Mouse (Mus musculus) neural tube, embryonic 15.5 days (tissue): Measurements from ENCODE around the gene Ino80b. TPM values are rescaled to one million over a fixed set of nuclear protein-coding genes. Genes with fewer than 3 reads are reported as not detected.

ENCODE experiments used
- ATAC-seq: fragments of 200-750 bp; cut with Nextera tagmentation; 2 replicates; pipeline ENCODE4 v1.8.0; 2017; ENCODE audit warnings: mild to moderate bottlenecking, moderate TSS enrichment, moderate library complexity; ENCODE audit not compliant: low FRiP score
- H3K27ac ChIP-seq: fragments of 300-500 bp; sonication (generic); replicated peaks from 2 replicates; pipeline ENCODE4 v1.5.1; 2015; ENCODE audit warnings: mild to moderate bottlenecking, inconsistent platforms
- H3K27me3 ChIP-seq: fragments of 300-500 bp; sonication (generic); replicated peaks from 2 replicates; pipeline ENCODE4 v1.6.1; 2015; ENCODE audit warnings: inconsistent platforms
- H3K36me3 ChIP-seq: fragments of 300-500 bp; sonication (generic); 2 replicates; pipeline ENCODE4 v1.6.1; 2015; ENCODE audit warnings: inconsistent platforms
- H3K4me1 ChIP-seq: fragments of 300-500 bp; sonication (generic); 2 replicates; pipeline ENCODE4 v1.6.1; 2015; ENCODE audit warnings: inconsistent platforms
- H3K4me2 ChIP-seq: fragments of 300-500 bp; sonication (generic); 2 replicates; pipeline ENCODE4 v1.6.1; 2015; ENCODE audit warnings: inconsistent platforms, mild to moderate bottlenecking, moderate library complexity
- H3K4me3 ChIP-seq: fragments of 300-500 bp; sonication (generic); replicated peaks from 2 replicates; pipeline ENCODE4 v1.5.1; 2015; ENCODE audit warnings: mild to moderate bottlenecking, inconsistent platforms
- H3K9ac ChIP-seq: fragments of 300-500 bp; sonication (generic); replicated peaks from 2 replicates; pipeline ENCODE4 v1.6.1; 2015; ENCODE audit warnings: mild to moderate bottlenecking, inconsistent platforms
- H3K9me3 ChIP-seq: fragments of 300-500 bp; sonication (generic); replicated peaks from 2 replicates; pipeline ENCODE4 v1.6.1; 2016; ENCODE audit warnings: inconsistent platforms
- WGBS: fragments of 180-500 bp; shearing (Covaris S2); methylation state at CpG from one replicate; pipeline ENCODE4 v1.1.7; 2015; ENCODE audit warnings: mixed read lengths; 5-methylcytosine and 5-hydroxymethylcytosine counted together
- polyA plus RNA-seq: library from polyadenylated mRNA; unstranded; fragments of >200 nt; fragmentation: Nextera tagmentation; extraction: Ambion mirVana; gene quantifications from 2 replicates; pipeline ENCODE4 v1.2.1, GENCODE M21; 2015

Gene Ino80b
- polyA plus RNA-seq, 1 experiment from 2014 or later: 12.3 TPM

- no peaks in the 10 kb centered on the region; the same call in 1 of the 2 replicates for H3K27me3 ChIP-seq
- H3K27ac ChIP-seq: no peak overlapping the region
- peaks cover 21% of the 10 kb centered on the region for H3K4me1 ChIP-seq
- H3K36me3 ChIP-seq: no peaks in the 10 kb centered on the region
- H3K4me2 ChIP-seq: no peak overlapping the region
- no peak overlapping the region for H3K9ac ChIP-seq
- H3K9me3 ChIP-seq: no peaks in the 10 kb centered on the region
- WGBS: 92% methylated on average over 5 of the region's 5 CpGs
- no peak overlapping the region for H3K4me3 ChIP-seq
- ATAC-seq: no peak
These were observed 2.2 kb upstream of the Ino80b start for GRCm38 (mm10) chr6:83127419-83127818.

- H3K4me3 ChIP-seq: peak overlapping the region; percentile 72
- peak overlapping the region; percentile 54; the same call in 1 of the 2 replicates for H3K27ac ChIP-seq
- H3K27me3 ChIP-seq: no peaks in the 10 kb centered on the region
- H3K36me3 ChIP-seq: peaks cover 3% of the 10 kb centered on the region; the same call in 1 of the 2 replicates
- H3K4me2 ChIP-seq: peak overlapping the region; percentile 90
- H3K9me3 ChIP-seq: no peaks in the 10 kb centered on the region
- peaks cover 37% of the 10 kb centered on the region for H3K4me1 ChIP-seq
- 0 out of 2 replicates have a peak, but pooled peaks have one; percentile 13 for ATAC-seq
- under 1% methylated on average over 30 of the region's 30 CpGs for WGBS
- H3K9ac ChIP-seq: peak overlapping the region; percentile 55
These were observed 349 bp downstream of the Ino80b start for GRCm38 (mm10) chr6:83124851-83125312.

GRCm38 (mm10) chr6:83122961-83123360 is 2.3 kb downstream of the Ino80b start:
- Histone ChIP-seq H3K4me3 (no peak overlapping the region; the same call in 1 of the 2 replicates), H3K9ac (no peak overlapping the region; the same call in 1 of the 2 replicates), H3K27ac (no peak overlapping the region; the same call in 1 of the 2 replicates), H3K36me3 (peaks cover 19% of the 10 kb centered on the region), H3K27me3 (no peaks in the 10 kb centered on the region), H3K4me1 (peaks cover 49% of the 10 kb centered on the region), H3K9me3 (no peaks in the 10 kb centered on the region), H3K4me2 (peak overlapping the region; percentile 97)
- WGBS: 69% methylated on average over 5 of the region's 5 CpGs
- no peak for ATAC-seq

- ATAC-seq: no peak; the same call in 1 of the 2 replicates
- Histone ChIP-seq H3K4me2 (peak overlapping the region; percentile 97), H3K27ac (peak overlapping the region; percentile 97), H3K4me1 (peaks cover 58% of the 10 kb centered on the region), H3K9ac (peak overlapping the region; percentile 73), H3K9me3 (no peaks in the 10 kb centered on the region), H3K27me3 (no peaks in the 10 kb centered on the region), H3K36me3 (peaks cover 27% of the 10 kb centered on the region), H3K4me3 (peak overlapping the region; percentile 83)
- 3% methylated on average over 40 of the region's 52 CpGs for WGBS
These were observed 3.1 kb downstream of the Ino80b start for GRCm38 (mm10) chr6:83121863-83122710.

GRCm38 (mm10) chr6:83120930-83121862 is 4.0 kb downstream of the Ino80b start, which contains the start of gene Wbp1:
Gene Wbp1 (minus strand): TSS chr6:83121559.
- WGBS: under 1% methylated on average over 38 of the region's 38 CpGs
- Histone ChIP-seq H3K4me1 (peaks cover 66% of the 10 kb centered on the region), H3K27ac (peak within 1 kb of the TSS; percentile 97)

GRCm38 (mm10) chr6:83119734-83120051 is 5.5 kb downstream of the Ino80b start:
- Histone ChIP-seq H3K4me2 (peak overlapping the region; percentile 97), H3K4me1 (peaks cover 73% of the 10 kb centered on the region), H3K9me3 (no peaks in the 10 kb centered on the region), H3K27me3 (no peaks in the 10 kb centered on the region), H3K9ac (peak overlapping the region; percentile 92; the same call in 1 of the 2 replicates), H3K27ac (peak overlapping the region; percentile 97; the same call in 1 of the 2 replicates), H3K36me3 (peaks cover 30% of the 10 kb centered on the region), H3K4me3 (peak overlapping the region; percentile 83)
- no peak for ATAC-seq
- WGBS: 80% methylated on average over 7 of the region's 7 CpGs

More at GRCm38 (mm10) chr6:83120930-83121862, 4.0 kb downstream of the Ino80b start, which contains the start of gene Wbp1:
- Histone ChIP-seq H3K27me3 (no peaks in the 10 kb centered on the region), H3K9me3 (no peaks in the 10 kb centered on the region), H3K4me2 (peak within 1 kb of the TSS; percentile 97), H3K36me3 (peaks cover 30% of the 10 kb centered on the region), H3K9ac (peak within 1 kb of the TSS; percentile 92), H3K4me3 (peak within 1 kb of the TSS; percentile 83)
- ATAC-seq: peak; percentile 95

GRCm38 (mm10) chr6:83118825-83119733 is 6.2 kb downstream of the Ino80b start:
- 0 out of 2 replicates have a peak overlapping the region, but pooled peaks have one; percentile 28 for H3K27ac ChIP-seq

GRCm38 (mm10) chr6:83118369-83118768 is 6.9 kb downstream of the Ino80b start:
- H3K9ac ChIP-seq: 0 out of 2 replicates have a peak overlapping the region, but pooled peaks have one; percentile 1
- no peaks in the 10 kb centered on the region for H3K27me3 ChIP-seq
- no peaks in the 10 kb centered on the region for H3K9me3 ChIP-seq
- 0 out of 2 replicates have a peak overlapping the region, but pooled peaks have one; percentile 3 for H3K27ac ChIP-seq
- no peak for ATAC-seq
- whole genome bisulfite sequencing: 81% methylated on average over 11 of the region's 11 CpGs
- no peak overlapping the region for H3K4me3 ChIP-seq
- H3K36me3 ChIP-seq: peaks cover 30% of the 10 kb centered on the region
- H3K4me2 ChIP-seq: no peak overlapping the region
- H3K4me1 ChIP-seq: peaks cover 67% of the 10 kb centered on the region

More at GRCm38 (mm10) chr6:83118825-83119733, 6.2 kb downstream of the Ino80b start:
- Histone ChIP-seq H3K4me3 (0 out of 2 replicates have a peak overlapping the region, but pooled peaks have one; percentile 83), H3K36me3 (peaks cover 30% of the 10 kb centered on the region), H3K27me3 (no peaks in the 10 kb centered on the region), H3K4me1 (peaks cover 73% of the 10 kb centered on the region), H3K9me3 (no peaks in the 10 kb centered on the region), H3K9ac (0 out of 2 replicates have a peak overlapping the region, but pooled peaks have one; percentile 92), H3K4me2 (peak overlapping the region; percentile 97; the same call in 1 of the 2 replicates)
- WGBS: 86% methylated on average over 14 of the region's 14 CpGs
- ATAC-seq: no peak

- no peaks in the 10 kb centered on the region for H3K27me3 ChIP-seq
- ATAC-seq: no peak
- H3K4me3 ChIP-seq: no peak overlapping the region
- H3K4me2 ChIP-seq: no peak overlapping the region
- 93% methylated on average over 13 of the region's 13 CpGs for WGBS
- H3K9ac ChIP-seq: no peak overlapping the region; the same call in 1 of the 2 replicates
- no peaks in the 10 kb centered on the region for H3K9me3 ChIP-seq
- H3K36me3 ChIP-seq: peaks cover 30% of the 10 kb centered on the region
- H3K27ac ChIP-seq: no peak overlapping the region
- peaks cover 60% of the 10 kb centered on the region for H3K4me1 ChIP-seq
These were observed 7.6 kb downstream of the Ino80b start for GRCm38 (mm10) chr6:83117616-83118015.

GRCm38 (mm10) chr6:83117165-83117438 is 8.1 kb downstream of the Ino80b start:
- Histone ChIP-seq H3K4me1 (peaks cover 55% of the 10 kb centered on the region), H3K27me3 (no peaks in the 10 kb centered on the region), H3K27ac (no peak overlapping the region), H3K36me3 (peaks cover 30% of the 10 kb centered on the region), H3K9ac (no peak overlapping the region), H3K4me2 (peak overlapping the region; percentile 92; the same call in 1 of the 2 replicates), H3K4me3 (no peak overlapping the region), H3K9me3 (no peaks in the 10 kb centered on the region)
- ATAC-seq: no peak
- 93% methylated on average over 4 of the region's 4 CpGs for WGBS
